Comparison of ENCODE assay signal across 8 mouse cellular contexts in the genomic region with DNA sequence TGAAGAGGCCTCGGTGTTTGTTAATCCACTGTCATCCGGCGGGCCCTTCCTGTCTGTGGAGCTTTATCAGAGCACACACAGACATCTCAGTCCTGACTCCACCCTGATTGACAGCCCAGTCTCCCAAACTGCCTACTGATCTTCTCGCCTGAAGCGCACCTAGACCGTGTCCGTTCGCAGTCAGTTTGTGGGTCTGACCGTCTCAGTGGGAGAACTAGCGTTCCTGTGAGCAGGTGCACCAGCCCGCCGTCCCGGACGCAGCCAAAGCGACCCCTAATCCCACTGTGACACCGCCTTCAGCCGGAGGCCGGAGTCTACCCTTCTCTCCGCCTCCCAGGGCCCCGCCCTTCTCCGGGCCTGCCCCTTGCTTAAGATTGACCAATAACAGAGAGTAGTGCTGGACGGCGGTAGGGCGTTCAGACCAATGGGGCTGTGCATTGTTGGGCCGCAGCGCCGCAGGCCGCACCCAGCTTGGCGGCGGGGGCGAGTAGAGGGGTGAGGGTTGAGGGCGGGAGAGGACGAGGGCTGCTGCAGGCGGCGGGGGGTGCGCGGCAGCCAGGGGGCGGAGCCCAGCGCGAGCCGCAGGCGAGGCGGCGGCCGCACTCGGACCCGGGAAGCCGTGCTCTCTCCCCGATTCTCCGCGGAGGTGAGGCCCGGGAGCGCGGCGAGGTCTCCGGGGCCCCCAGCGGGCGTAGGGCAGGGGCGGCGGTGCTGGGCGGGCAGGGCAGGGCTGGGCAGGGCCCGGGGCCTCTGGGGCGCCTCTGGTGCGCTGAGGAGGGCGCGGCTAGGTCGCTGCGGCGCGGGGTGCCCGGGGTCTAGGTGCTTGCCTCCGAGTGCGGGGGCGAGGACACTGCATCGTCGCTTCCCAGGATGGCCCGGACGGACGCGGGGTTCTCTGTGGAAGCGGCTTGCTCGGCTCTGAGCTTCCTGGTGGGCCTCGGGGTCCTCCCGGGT. TPM values are rescaled to one million over a fixed set of nuclear protein-coding genes. Genes with fewer than 3 reads are reported as not detected.
DNase-seq lines count a peak whose midpoint lies in the region; ATAC-seq lines count a peak whose summit lies in the region.

A gene (plus strand): TSS at position 397 of the 954 bp plus-strand sequence.

- peaks cover 22% of the 10 kb centered on the region for H3K4me1 ChIP-seq in hindbrain, embryonic 15.5 days (replicated peaks)

- peak; percentile 100 for ATAC-seq in hindbrain, embryonic 15.5 days (ENCODE audit: low FRiP score, low read depth)

- DNase-seq in T-cell, adult 2 months (ENCODE audit: low spot score): peak; percentile 97
- peak; percentile 96 to 97 for DNase-seq in cerebellum, postnatal 36 days
- DNase-seq in frontal cortex, postnatal 36 days (ENCODE audit: low spot score in 2 of 2): peak; percentile 97 to 98
- peak; percentile 97 for DNase-seq in left cerebral cortex, adult 11 months (ENCODE audit: low spot score)
- DNase-seq in lung, postnatal 4 days: peak; percentile 98 to 99
- DNase-seq in retina, postnatal 7 days (ENCODE audit: low read depth, low spot score): peak; percentile 96
- peak; percentile 97 for DNase-seq in urinary bladder, adult 2 months (ENCODE audit: low spot score)

- H3K4me3 ChIP-seq in hindbrain, embryonic 15.5 days: peak within 1 kb of the TSS; percentile 99

- peak within 1 kb of the TSS; percentile 83 for H3K4me2 ChIP-seq in hindbrain, embryonic 15.5 days

- no peaks in the 10 kb centered on the region for H3K27me3 ChIP-seq in hindbrain, embryonic 15.5 days

- peak within 1 kb of the TSS; percentile 100 for H3K9ac ChIP-seq in hindbrain, embryonic 15.5 days

- under 1% methylated on average over 78 of the region's 84 CpGs for WGBS in hindbrain, embryonic 15.5 days

- peak within 1 kb of the TSS; percentile 94 for H3K27ac ChIP-seq in hindbrain, embryonic 15.5 days (replicated peaks)

- H3K9me3 ChIP-seq in hindbrain, embryonic 15.5 days: no peaks in the 10 kb centered on the region

- no peaks in the 10 kb centered on the region for H3K36me3 ChIP-seq in hindbrain, embryonic 15.5 days

RNA-seq across cellular contexts. Expression of the gene that starts here (rescaled TPM):
- 206 and 221 TPM in 2 replicates for polyA plus RNA-seq in hindbrain, embryonic 15.5 days (2015; fragmentation: Nextera tagmentation; extraction: Ambion mirVana)
- 232 and 250 TPM in 2 replicates for polyA plus RNA-seq in urinary bladder, adult 2 months (2012; rRNA removed)

Comparison
In these comparisons a context has a peak if more than half of its experiments do, and no peak if none do; other contexts are left out.
1. Peak in every context shown above with its lines: DNase-seq, ATAC-seq, H3K4me3 ChIP-seq and H3K27ac ChIP-seq.